Mouse (Mus musculus) olfactory bulb, adult 2 months (tissue): ENCODE results near the gene Akt1s1. TPM values are rescaled to one million over a fixed set of nuclear protein-coding genes. Genes with fewer than 3 reads are reported as not detected.

Source experiments
- H3K27ac ChIP-seq: fragments of 200-500 bp; 2 replicates; pipeline ENCODE4 v1.5.1; 2012; ENCODE audit warnings: low read depth, low read length; ENCODE audit not compliant: insufficient read depth
- H3K4me1 ChIP-seq: fragments of 200-500 bp; 2 replicates; pipeline ENCODE4 v1.6.1; 2012; ENCODE audit warnings: low read length; ENCODE audit not compliant: control insufficient read depth, insufficient read depth
- H3K4me3 ChIP-seq: fragments of 200-500 bp; 2 replicates; pipeline ENCODE4 v1.5.1; 2012; ENCODE audit warnings: mild to moderate bottlenecking, low read depth, low read length, moderate library complexity; ENCODE audit not compliant: insufficient read depth
- CTCF ChIP-seq: fragments of 200-500 bp; IDR thresholded peaks from 2 replicates; pipeline ENCODE4 v1.5.1; 2012; ENCODE audit warnings: low read depth, mild to moderate bottlenecking, low read length, moderate library complexity; ENCODE audit not compliant: insufficient read depth
- POLR2A ChIP-seq: fragments of 200-500 bp; IDR thresholded peaks from 2 replicates; pipeline ENCODE4 v1.6.1; 2012; ENCODE audit warnings: mild to moderate bottlenecking, low read depth, low read length, moderate library complexity; ENCODE audit not compliant: insufficient read depth
- WGBS: fragments of 180-500 bp; shearing (Covaris S2); methylation state at CpG from one replicate; pipeline ENCODE4 v1.1.7; 2018; 5-methylcytosine and 5-hydroxymethylcytosine counted together
- polyA plus RNA-seq: library from polyadenylated mRNA; stranded (reverse); fragments of >200 nt; gene quantifications from 2 replicates; pipeline ENCODE4 v1.2.4, GENCODE M21; 2012; ENCODE audit warnings: low replicate concordance; ENCODE audit not compliant: missing spikeins, insufficient read depth, insufficient read length

The Akt1s1 gene
- polyA plus RNA-seq, 1 experiment: not detected

DNA sequence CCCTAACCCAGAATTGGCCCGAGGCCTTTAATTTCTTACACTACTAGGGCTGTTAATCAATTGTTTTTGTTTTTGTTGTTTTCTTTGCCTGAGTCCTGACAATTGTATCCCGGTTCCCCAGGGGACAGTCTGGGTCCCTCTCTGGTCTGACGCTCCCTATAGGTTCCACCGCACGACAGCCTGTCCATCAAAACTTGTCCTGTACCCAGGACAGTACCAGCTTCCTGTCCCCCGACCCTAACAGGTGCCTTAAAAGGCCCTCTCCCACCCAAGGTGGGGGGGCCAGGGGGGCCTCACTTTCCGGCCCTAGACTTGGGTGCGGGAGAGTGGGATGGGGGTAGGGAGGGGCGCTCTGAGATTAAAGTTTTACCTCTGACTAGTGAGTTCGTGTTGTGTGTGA is 6.2 kb downstream of the Akt1s1 start:
- H3K4me3 ChIP-seq: peak overlapping the region; percentile 60
- H3K4me1 ChIP-seq: peaks cover 47% of the 10 kb centered on the region
- TF ChIP-seq POLR2A (no peak), CTCF (no peak)
- peak overlapping the region; percentile 87 for H3K27ac ChIP-seq
- WGBS: 20% methylated on average over 10 of the region's 10 CpGs

DNA sequence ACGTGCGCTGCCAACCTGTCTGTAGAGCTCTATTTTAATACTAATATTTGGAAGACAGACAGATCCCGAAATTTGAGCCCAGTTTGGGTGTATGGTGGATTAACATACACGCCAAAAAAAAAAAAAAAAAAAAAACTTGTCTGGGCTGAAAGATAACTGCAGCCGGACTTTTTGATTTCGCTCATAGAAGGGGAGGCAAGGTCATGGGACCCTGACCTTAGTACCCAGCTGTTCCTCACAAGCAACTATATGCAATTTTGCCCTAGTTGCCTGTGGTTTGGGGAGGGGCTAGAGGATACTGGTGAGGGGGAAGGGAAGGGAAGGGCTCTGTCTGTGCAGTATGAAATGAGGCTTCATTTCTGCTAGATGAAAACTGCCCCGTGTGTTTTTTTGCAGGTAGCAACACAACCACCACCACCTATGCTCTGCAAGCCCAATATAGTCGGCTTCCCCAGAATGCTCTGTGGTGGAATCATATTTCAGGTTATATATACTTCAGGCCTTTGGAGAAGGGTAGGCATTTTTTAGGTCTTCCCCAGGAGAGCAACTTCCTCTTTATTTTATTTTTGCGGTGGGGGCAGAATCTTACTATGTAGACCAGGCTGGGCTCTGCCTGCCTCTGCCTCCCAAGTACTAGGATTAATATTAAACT is 7.6 kb downstream of the Akt1s1 start:
- WGBS: 68% methylated on average over 9 of the region's 9 CpGs
- H3K4me1 ChIP-seq: peaks cover 47% of the 10 kb centered on the region

DNA sequence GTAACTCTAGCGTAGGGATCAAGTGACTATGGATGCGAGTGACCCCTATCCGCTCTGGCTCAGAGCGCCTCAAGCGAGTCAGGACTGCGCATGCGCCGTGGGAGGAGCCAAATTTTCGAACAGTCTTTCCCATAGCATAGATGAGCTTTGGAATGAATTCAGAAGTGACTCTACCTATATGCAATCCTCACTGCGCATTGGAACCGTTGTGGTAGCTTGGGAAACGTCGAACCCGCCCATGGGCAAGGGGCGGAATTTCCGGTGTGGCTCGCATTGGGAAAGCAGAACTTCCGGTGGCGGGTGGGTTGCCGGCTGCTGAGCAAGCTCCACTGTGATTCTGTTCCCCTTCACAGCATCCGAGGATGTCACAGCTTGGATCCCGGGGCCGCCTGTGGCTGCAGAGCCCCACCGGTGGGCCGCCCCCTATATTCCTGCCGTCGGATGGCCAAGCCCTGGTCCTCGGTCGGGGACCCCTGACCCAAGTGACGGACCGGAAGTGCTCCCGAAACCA is 8.3 kb downstream of the Akt1s1 start, which contains the start of gene Pnkp:
Pnkp (plus strand) TSS at position 98 of the 511 bp plus-strand sequence.
- Histone ChIP-seq H3K4me1 (peaks cover 44% of the 10 kb centered on the region), H3K27ac (peak within 1 kb of the TSS; percentile 59), H3K4me3 (peak within 1 kb of the TSS; percentile 91)
- TF ChIP-seq POLR2A: peak; percentile 54; the same call in 1 of the 2 replicates
- no peak for TF ChIP-seq CTCF
- under 1% methylated on average over 32 of the region's 32 CpGs for WGBS

More for the DNA sequence above, 7.6 kb downstream of the Akt1s1 start:
- TF ChIP-seq CTCF (no peak), POLR2A (no peak)
- no peak overlapping the region for H3K4me3 ChIP-seq
- peak overlapping the region; percentile 59 for H3K27ac ChIP-seq

DNA sequence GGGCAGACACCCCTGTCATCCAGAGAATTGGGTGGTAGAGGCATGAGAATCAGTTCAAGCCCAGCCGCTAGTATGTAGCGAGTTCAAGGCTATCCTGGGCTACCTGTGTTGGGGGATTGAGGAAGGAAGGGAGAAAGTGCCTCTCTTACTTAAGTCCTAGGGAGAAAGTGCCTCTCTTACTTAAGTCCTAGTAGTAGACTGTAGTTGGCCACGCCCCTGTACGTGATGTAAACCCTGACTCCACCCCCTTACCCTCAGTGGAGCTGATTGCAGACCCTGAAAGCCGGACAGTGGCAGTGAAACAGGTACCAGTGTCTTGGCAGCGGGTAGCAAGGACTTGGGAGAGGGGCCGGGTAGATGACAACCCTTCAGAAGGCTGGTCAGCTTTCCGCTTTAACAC is 9.1 kb downstream of the Akt1s1 start:
- TF ChIP-seq POLR2A (no peak), CTCF (no peak)
- Histone ChIP-seq H3K4me1 (peaks cover 41% of the 10 kb centered on the region), H3K4me3 (peak overlapping the region; percentile 91), H3K27ac (no peak overlapping the region)
- WGBS: 27% methylated on average over 8 of the region's 8 CpGs

DNA sequence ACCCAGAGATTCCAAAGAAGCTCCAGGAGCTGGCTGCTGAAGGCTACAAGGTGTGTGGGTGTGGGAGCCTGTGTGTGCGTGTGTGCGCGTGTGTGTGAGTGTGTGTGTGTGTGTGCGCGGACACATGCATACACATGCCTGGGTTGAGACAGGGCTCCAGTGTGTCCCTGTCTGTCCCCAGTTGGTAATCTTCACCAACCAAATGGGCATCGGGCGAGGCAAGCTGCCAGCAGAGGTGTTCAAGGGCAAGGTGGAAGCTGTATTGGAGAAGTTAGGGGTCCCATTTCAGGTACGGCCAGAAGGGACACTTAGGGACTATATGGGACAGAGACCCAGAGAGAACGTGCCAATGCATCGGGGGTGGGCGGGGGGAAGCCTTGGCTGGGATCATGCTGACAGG is 11.1 kb downstream of the Akt1s1 start:
- Histone ChIP-seq H3K4me3 (no peak overlapping the region), H3K27ac (no peak overlapping the region), H3K4me1 (peaks cover 47% of the 10 kb centered on the region)
- TF ChIP-seq CTCF (no peak), POLR2A (no peak)
- WGBS: 89% methylated on average over 11 of the region's 11 CpGs

DNA sequence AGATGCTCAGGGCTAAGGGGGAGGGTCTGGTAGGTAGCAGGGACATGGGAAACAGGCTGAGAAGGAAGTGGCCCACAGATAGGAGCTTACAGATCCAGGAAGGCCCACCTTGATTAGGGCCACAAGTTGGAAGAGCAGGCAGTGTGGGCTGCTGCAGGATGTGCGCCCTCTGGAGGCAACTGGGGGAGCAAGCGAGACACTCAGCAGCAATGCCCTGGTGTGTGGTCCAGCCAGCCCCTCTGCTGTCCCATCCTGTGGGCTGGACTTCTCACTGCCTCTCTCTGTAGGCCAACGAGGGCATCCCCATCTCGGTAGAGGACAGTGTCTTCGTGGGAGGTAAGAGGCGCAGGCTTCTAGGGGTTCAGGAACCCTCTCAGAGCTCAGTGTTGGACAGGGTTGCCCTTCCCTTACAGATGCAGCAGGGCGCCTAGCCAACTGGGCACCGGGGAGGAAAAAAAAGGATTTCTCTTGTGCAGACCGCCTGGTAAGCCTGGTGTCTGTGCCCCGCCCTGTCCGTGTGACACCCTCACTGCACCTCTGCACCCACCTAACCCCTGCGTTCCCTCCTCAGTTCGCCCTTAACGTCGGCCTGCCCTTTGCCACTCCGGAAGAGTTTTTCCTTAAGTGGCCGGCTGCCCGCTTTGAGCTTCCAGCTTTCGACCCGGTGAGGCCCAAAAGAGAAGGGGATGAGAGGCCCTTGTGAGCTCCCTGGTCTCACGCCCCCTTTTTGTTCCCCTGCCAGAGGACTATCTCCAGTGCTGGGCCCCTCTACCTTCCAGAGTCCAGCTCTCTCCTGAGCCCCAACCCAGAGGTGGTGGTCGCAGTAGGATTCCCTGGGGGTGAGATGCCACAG is 12.0 kb downstream of the Akt1s1 start:
- TF ChIP-seq CTCF (peak; percentile 68), POLR2A (no peak)
- WGBS: 40% methylated on average over 22 of the region's 22 CpGs
- H3K27ac ChIP-seq: no peak overlapping the region
- H3K4me1 ChIP-seq: peaks cover 52% of the 10 kb centered on the region
- H3K4me3 ChIP-seq: no peak overlapping the region

DNA sequence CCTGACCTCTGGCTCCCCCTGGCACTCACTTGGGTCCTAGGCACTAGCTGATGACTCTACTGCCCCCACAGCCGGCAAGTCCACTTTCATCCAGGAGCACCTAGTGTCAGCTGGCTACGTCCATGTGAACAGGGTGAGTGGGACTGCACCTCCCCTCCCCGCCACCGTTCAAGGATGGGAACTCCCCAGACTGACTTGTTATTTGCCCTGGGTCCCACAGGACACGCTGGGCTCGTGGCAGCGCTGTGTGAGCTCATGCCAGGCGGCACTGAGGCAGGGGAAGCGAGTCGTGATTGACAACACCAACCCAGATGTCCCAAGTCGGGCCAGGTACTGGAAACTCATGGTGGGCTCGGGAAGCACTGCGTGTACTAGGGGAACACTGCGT is 12.6 kb downstream of the Akt1s1 start:
- TF ChIP-seq CTCF (no peak), POLR2A (no peak)
- WGBS: 64% methylated on average over 14 of the region's 14 CpGs
- no peak overlapping the region for H3K27ac ChIP-seq

DNA sequence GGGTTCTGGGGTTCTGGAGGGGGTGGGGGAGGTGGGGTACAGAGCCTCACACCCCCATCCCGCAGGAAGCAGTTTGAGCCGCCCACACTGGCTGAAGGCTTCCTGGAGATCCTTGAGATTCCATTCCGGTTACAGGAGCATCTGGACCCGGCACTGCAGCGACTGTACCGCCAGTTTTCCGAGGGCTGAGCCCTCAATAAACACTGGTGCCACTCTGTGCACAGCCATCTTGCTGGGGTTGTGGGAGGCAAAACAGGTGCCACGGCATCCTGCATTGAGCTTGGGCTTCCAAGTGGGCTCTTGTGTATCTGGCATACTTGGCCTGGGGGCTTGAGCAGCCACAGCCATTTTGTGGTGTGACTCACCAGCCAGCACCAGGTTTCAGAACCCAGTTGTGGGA is 13.6 kb downstream of the Akt1s1 start:
- Histone ChIP-seq H3K4me1 (peaks cover 67% of the 10 kb centered on the region), H3K27ac (no peak overlapping the region), H3K4me3 (no peak overlapping the region)
- no peak for TF ChIP-seq CTCF
- WGBS: 43% methylated on average over 8 of the region's 8 CpGs

More for the DNA sequence above, 12.6 kb downstream of the Akt1s1 start:
- Histone ChIP-seq H3K4me3 (no peak overlapping the region), H3K4me1 (peaks cover 57% of the 10 kb centered on the region)

DNA sequence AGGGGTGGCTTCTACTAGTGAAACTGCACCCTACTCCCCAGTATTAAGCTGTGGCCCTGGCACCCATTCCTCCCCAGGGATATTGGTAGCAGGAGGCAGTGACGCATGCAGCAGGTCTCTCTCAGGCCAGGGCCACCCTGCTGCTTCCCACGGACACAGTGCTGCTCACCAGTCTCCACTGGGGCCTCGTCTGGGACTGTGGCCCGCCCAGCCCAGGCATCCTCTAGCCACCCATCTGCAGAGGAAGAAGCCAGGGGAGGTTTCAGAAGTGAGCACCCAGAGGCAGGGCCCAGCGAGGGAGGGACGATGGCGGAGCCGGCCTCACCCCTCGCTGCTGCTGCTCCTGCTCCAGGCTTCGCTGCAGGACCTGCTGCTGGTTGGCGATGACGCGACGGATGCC is 14.4 kb downstream of the Akt1s1 start:
- Histone ChIP-seq H3K27ac (no peak overlapping the region), H3K4me3 (no peak overlapping the region), H3K4me1 (peaks cover 71% of the 10 kb centered on the region)
- TF ChIP-seq CTCF (no peak), POLR2A (no peak)
- 84% methylated on average over 14 of the region's 14 CpGs for WGBS
